Mouse (Mus musculus) brain, embryonic 14.5 days (tissue): ENCODE measurements at regions not wholly inside any gene's neighbourhood (a gene's known extent, or its start where the extent isn't known, plus 50 kb on each side); places are given as distances from the start of the nearest gene placed in this dataset.
"Not testable (repeated sequence)": the region's sequence is repeated elsewhere in the genome, so short reads cannot be mapped to it uniquely, and the experiment has no call there.

Experiments used
- CTCF ChIP-seq: fragments of 200-500 bp; IDR thresholded peaks from 2 replicates; pipeline ENCODE4 v1.5.1; 2012; ENCODE audit warnings: inconsistent platforms, mild to moderate bottlenecking, moderate library complexity, borderline replicate concordance; ENCODE audit not compliant: insufficient read depth, insufficient read length; ENCODE audit errors: extremely low read depth
- POLR2A ChIP-seq: fragments of 200-500 bp; IDR thresholded peaks from 2 replicates; pipeline ENCODE4 v1.6.1; 2012; ENCODE audit warnings: mild to moderate bottlenecking, inconsistent platforms, borderline replicate concordance; ENCODE audit not compliant: poor library complexity, insufficient read depth, insufficient read length, severe bottlenecking; ENCODE audit errors: extremely low read depth

- not testable (repeated sequence) for TF ChIP-seq POLR2A, CTCF
Observed at GRCm38 (mm10) chrX:103251478-103251877, 65.0 kb upstream of the Nap1l2 start.
